Mouse (Mus musculus): ENCODE measurements at regions not wholly inside any gene's neighbourhood (a gene's known extent, or its start where the extent isn't known, plus 50 kb on each side); places are given as distances from the start of the nearest gene placed in this dataset.

GRCm38 (mm10) chr12:5494657-5495512 lies 119.4 kb upstream of the Klhl29 start:
- no peak overlapping the region for H3K4me3 ChIP-seq (replicated peaks)
- H3K36me3 ChIP-seq = no peaks in the 10 kb centered on the region
- H3K4me2 ChIP-seq = no peak overlapping the region
- H3K27me3 ChIP-seq (replicated peaks) = no peaks in the 10 kb centered on the region
- no peaks in the 10 kb centered on the region for H3K9me3 ChIP-seq
- ATAC-seq (ENCODE audit: insufficient read depth, low FRiP score, low read depth) = peak; percentile 63; the same call in 1 of the 2 replicates
- WGBS = 33% methylated on average over 7 of the region's 7 CpGs
- H3K4me1 ChIP-seq = no peaks in the 10 kb centered on the region; the same call in 1 of the 2 replicates
- no peak overlapping the region for H3K27ac ChIP-seq
- no peak overlapping the region for H3K9ac ChIP-seq

- no peak overlapping the region for H3K4me2 ChIP-seq
- 70% methylated on average over 9 of the region's 9 CpGs for WGBS
- H3K36me3 ChIP-seq = no peaks in the 10 kb centered on the region
- no peak overlapping the region for H3K27ac ChIP-seq
- H3K9me3 ChIP-seq = no peaks in the 10 kb centered on the region
- H3K4me1 ChIP-seq = no peaks in the 10 kb centered on the region
- no peak overlapping the region for H3K9ac ChIP-seq
- H3K4me3 ChIP-seq (replicated peaks) = no peak overlapping the region
- ATAC-seq (ENCODE audit: insufficient read depth, low FRiP score, low read depth) = no peak
- H3K27me3 ChIP-seq (replicated peaks) = no peaks in the 10 kb centered on the region
Observed at GRCm38 (mm10) chr12:5464250-5464899, 88.9 kb upstream of the Klhl29 start.

- Histone ChIP-seq H3K27me3 (replicated peaks) (no peaks in the 10 kb centered on the region), H3K4me2 (no peak overlapping the region), H3K9me3 (no peaks in the 10 kb centered on the region), H3K9ac (no peak overlapping the region), H3K4me3 (replicated peaks) (no peak overlapping the region), H3K36me3 (no peaks in the 10 kb centered on the region), H3K27ac (no peak overlapping the region), H3K4me1 (no peaks in the 10 kb centered on the region)
- 87% methylated on average over 2 of the region's 2 CpGs for WGBS
- ATAC-seq (ENCODE audit: insufficient read depth, low FRiP score, low read depth) = no peak
Observed at GRCm38 (mm10) chr12:5453157-5453556, 77.7 kb upstream of the Klhl29 start.

- H3K36me3 ChIP-seq = no peaks in the 10 kb centered on the region
- WGBS = 24% methylated on average over 2 of the region's 2 CpGs
- H3K27ac ChIP-seq = no peak overlapping the region
- H3K4me2 ChIP-seq = no peak overlapping the region
- H3K4me1 ChIP-seq = no peaks in the 10 kb centered on the region
- no peak for ATAC-seq (ENCODE audit: insufficient read depth, low FRiP score, low read depth)
- no peak overlapping the region for H3K9ac ChIP-seq
- no peaks in the 10 kb centered on the region for H3K27me3 ChIP-seq (replicated peaks)
- H3K9me3 ChIP-seq = no peaks in the 10 kb centered on the region
- H3K4me3 ChIP-seq (replicated peaks) = no peak overlapping the region
Observed at GRCm38 (mm10) chr12:5443730-5444129, 68.2 kb upstream of the Klhl29 start.

- Histone ChIP-seq H3K27me3 (replicated peaks) (no peaks in the 10 kb centered on the region), H3K4me1 (no peaks in the 10 kb centered on the region), H3K4me2 (no peak overlapping the region), H3K9ac (no peak overlapping the region), H3K9me3 (no peaks in the 10 kb centered on the region), H3K36me3 (no peaks in the 10 kb centered on the region), H3K27ac (no peak overlapping the region), H3K4me3 (replicated peaks) (no peak overlapping the region)
- ATAC-seq (ENCODE audit: insufficient read depth, low FRiP score, low read depth) = no peak
- 49% methylated on average over 7 of the region's 7 CpGs for WGBS
Observed at GRCm38 (mm10) chr12:5443091-5443531, 67.6 kb upstream of the Klhl29 start.

- 87% methylated on average over 5 of the region's 5 CpGs for WGBS
- Histone ChIP-seq H3K4me3 (replicated peaks) (no peak overlapping the region), H3K36me3 (no peaks in the 10 kb centered on the region), H3K4me1 (no peaks in the 10 kb centered on the region), H3K9me3 (no peaks in the 10 kb centered on the region), H3K4me2 (no peak overlapping the region), H3K27me3 (replicated peaks) (no peaks in the 10 kb centered on the region), H3K27ac (no peak overlapping the region), H3K9ac (no peak overlapping the region)
- ATAC-seq (ENCODE audit: insufficient read depth, low FRiP score, low read depth) = no peak
Observed at GRCm38 (mm10) chr12:5442679-5443078, 67.2 kb upstream of the Klhl29 start.

GRCm38 (mm10) chr12:5440482-5440881 lies 65.0 kb upstream of the Klhl29 start:
- H3K9ac ChIP-seq = no peak overlapping the region
- WGBS = 69% methylated on average over 3 of the region's 3 CpGs
- no peaks in the 10 kb centered on the region for H3K9me3 ChIP-seq
- no peaks in the 10 kb centered on the region for H3K36me3 ChIP-seq
- H3K27ac ChIP-seq = no peak overlapping the region
- no peaks in the 10 kb centered on the region for H3K4me1 ChIP-seq
- H3K27me3 ChIP-seq (replicated peaks) = no peaks in the 10 kb centered on the region
- ATAC-seq (ENCODE audit: insufficient read depth, low FRiP score, low read depth) = no peak
- H3K4me2 ChIP-seq = no peak overlapping the region
- no peak overlapping the region for H3K4me3 ChIP-seq (replicated peaks)

- H3K27ac ChIP-seq = no peak overlapping the region
- WGBS = 82% methylated on average over 3 of the region's 3 CpGs
- H3K27me3 ChIP-seq (replicated peaks) = no peaks in the 10 kb centered on the region
- H3K4me2 ChIP-seq = no peak overlapping the region
- ATAC-seq (ENCODE audit: insufficient read depth, low FRiP score, low read depth) = no peak
- H3K4me3 ChIP-seq (replicated peaks) = no peak overlapping the region
- H3K9ac ChIP-seq = no peak overlapping the region
- no peaks in the 10 kb centered on the region for H3K9me3 ChIP-seq
- no peaks in the 10 kb centered on the region for H3K36me3 ChIP-seq
- H3K4me1 ChIP-seq = no peaks in the 10 kb centered on the region
Observed at GRCm38 (mm10) chr12:5435876-5436275, 60.4 kb upstream of the Klhl29 start.

- Histone ChIP-seq H3K4me2 (no peak overlapping the region), H3K36me3 (no peaks in the 10 kb centered on the region), H3K4me3 (replicated peaks) (no peak overlapping the region), H3K9ac (no peak overlapping the region), H3K9me3 (no peaks in the 10 kb centered on the region), H3K27me3 (replicated peaks) (no peaks in the 10 kb centered on the region), H3K27ac (no peak overlapping the region), H3K4me1 (no peaks in the 10 kb centered on the region)
- no peak for ATAC-seq (ENCODE audit: insufficient read depth, low FRiP score, low read depth)
- 57% methylated on average over 6 of the region's 6 CpGs for WGBS
Observed at GRCm38 (mm10) chr12:5434060-5434459, 58.6 kb upstream of the Klhl29 start.

GRCm38 (mm10) chr12:5432688-5433087 lies 57.2 kb upstream of the Klhl29 start:
- H3K36me3 ChIP-seq = no peaks in the 10 kb centered on the region
- no peak overlapping the region for H3K9ac ChIP-seq
- WGBS = 78% methylated on average over 3 of the region's 3 CpGs
- no peaks in the 10 kb centered on the region for H3K4me1 ChIP-seq
- H3K4me2 ChIP-seq = no peak overlapping the region
- no peaks in the 10 kb centered on the region for H3K27me3 ChIP-seq (replicated peaks)
- H3K27ac ChIP-seq = no peak overlapping the region
- no peaks in the 10 kb centered on the region for H3K9me3 ChIP-seq
- ATAC-seq (ENCODE audit: insufficient read depth, low FRiP score, low read depth) = no peak
- no peak overlapping the region for H3K4me3 ChIP-seq (replicated peaks)

GRCm38 (mm10) chr12:5428733-5429132 lies 53.3 kb upstream of the Klhl29 start:
- ATAC-seq (ENCODE audit: insufficient read depth, low FRiP score, low read depth) = no peak
- no peaks in the 10 kb centered on the region for H3K4me1 ChIP-seq
- no peaks in the 10 kb centered on the region for H3K27me3 ChIP-seq (replicated peaks)
- no peak overlapping the region for H3K4me3 ChIP-seq (replicated peaks)
- WGBS = 61% methylated on average over 3 of the region's 3 CpGs
- H3K9me3 ChIP-seq = no peaks in the 10 kb centered on the region
- no peak overlapping the region for H3K9ac ChIP-seq
- no peak overlapping the region for H3K27ac ChIP-seq
- H3K36me3 ChIP-seq = no peaks in the 10 kb centered on the region
- no peak overlapping the region for H3K4me2 ChIP-seq

Data from stomach, embryonic 15.5 days (tissue).